Mouse (Mus musculus) hindbrain, embryonic 14.5 days (tissue): ENCODE measurements around the gene Gm26558. TPM values are rescaled to one million over a fixed set of nuclear protein-coding genes. Genes with fewer than 3 reads are reported as not detected.

Experiments
- ATAC-seq: fragments of 200-750 bp; cut with Nextera tagmentation; 2 replicates; pipeline ENCODE4 v1.8.0; 2017; ENCODE audit warnings: moderate number of reproducible peaks, mild to moderate bottlenecking, moderate TSS enrichment, moderate library complexity; ENCODE audit not compliant: low FRiP score
- DNase-seq: peaks from one replicate; pipeline ENCODE4 v3.0.0-alpha.2; 2015; ENCODE audit warnings: low spot score
- H3K27ac ChIP-seq: fragments of 300-500 bp; sonication (generic); 2 replicates; pipeline ENCODE4 v1.5.1; 2014; ENCODE audit warnings: mild to moderate bottlenecking, moderate library complexity
- H3K27me3 ChIP-seq: fragments of 300-500 bp; sonication (generic); 2 replicates; pipeline ENCODE4 v1.6.1; 2014; ENCODE audit warnings: mild to moderate bottlenecking, low read length, mixed read lengths; ENCODE audit not compliant: control insufficient read depth, insufficient read depth
- H3K36me3 ChIP-seq: fragments of 300-500 bp; sonication (generic); replicated peaks from 2 replicates; pipeline ENCODE4 v1.6.1; 2014; ENCODE audit not compliant: control insufficient read depth, insufficient read depth
- H3K4me1 ChIP-seq: fragments of 300-500 bp; sonication (generic); replicated peaks from 2 replicates; pipeline ENCODE4 v1.6.1; 2014; ENCODE audit warnings: antibody characterized with exemption, low read length, mixed read lengths; ENCODE audit not compliant: control insufficient read depth, insufficient read depth
- H3K4me2 ChIP-seq: fragments of 300-500 bp; sonication (generic); replicated peaks from 2 replicates; pipeline ENCODE4 v1.6.1; 2014; ENCODE audit warnings: mild to moderate bottlenecking, moderate library complexity
- H3K4me3 ChIP-seq: fragments of 300-500 bp; sonication (generic); replicated peaks from 2 replicates; pipeline ENCODE4 v1.5.1; 2014; ENCODE audit warnings: mild to moderate bottlenecking, low read length
- H3K9ac ChIP-seq: fragments of 300-500 bp; sonication (generic); 2 replicates; pipeline ENCODE4 v1.6.1; 2014
- H3K9me3 ChIP-seq: fragments of 300-500 bp; sonication (generic); 2 replicates; pipeline ENCODE4 v1.6.1; 2016; ENCODE audit warnings: low read length; ENCODE audit not compliant: control insufficient read depth
- WGBS: fragments of 180-500 bp; shearing (Covaris S2); extraction: QIAGEN DNeasy Blood & Tissue Kit; methylation state at CpG from one replicate; pipeline ENCODE4 v1.1.7; 2014; 5-methylcytosine and 5-hydroxymethylcytosine counted together
- polyA plus RNA-seq: library from polyadenylated mRNA; unstranded; fragments of >200 nt; fragmentation: Nextera tagmentation; extraction: Ambion mirVana; gene quantifications from 2 replicates; pipeline ENCODE4 v1.2.1, GENCODE M21; 2014

Gm26558 gene
- polyA plus RNA-seq, 1 experiment from 2014 or later: 5.0 TPM

- DNase-seq: no peak
- ATAC-seq: no peak
- WGBS: 75% methylated on average over 7 of the region's 7 CpGs
Observed at GRCm38 (mm10) chr2:70657083-70657482, 4.8 kb downstream of the Gm26558 start.

GRCm38 (mm10) chr2:70651820-70652219 lies 10.1 kb downstream of the Gm26558 start:
- 71% methylated on average over 6 of the region's 6 CpGs for WGBS
- DNase-seq: no peak

More at GRCm38 (mm10) chr2:70657083-70657482, 4.8 kb downstream of the Gm26558 start:
- H3K4me1 ChIP-seq: peaks cover 4% of the 10 kb centered on the region; the same call in 1 of the 2 replicates
- H3K4me3 ChIP-seq: no peak overlapping the region
- H3K4me2 ChIP-seq: no peak overlapping the region
- H3K36me3 ChIP-seq: no peaks in the 10 kb centered on the region
- H3K27me3 ChIP-seq: no peaks in the 10 kb centered on the region
- H3K27ac ChIP-seq: no peak overlapping the region
- no peaks in the 10 kb centered on the region for H3K9me3 ChIP-seq
- no peak overlapping the region for H3K9ac ChIP-seq

GRCm38 (mm10) chr2:70649471-70649870 lies 12.4 kb downstream of the Gm26558 start:
- no peak overlapping the region for H3K4me2 ChIP-seq
- no peaks in the 10 kb centered on the region for H3K4me1 ChIP-seq
- H3K4me3 ChIP-seq: no peak overlapping the region
- WGBS: 87% methylated on average over 4 of the region's 4 CpGs
- H3K9ac ChIP-seq: no peak overlapping the region
- DNase-seq: no peak
- H3K27me3 ChIP-seq: no peaks in the 10 kb centered on the region
- H3K9me3 ChIP-seq: no peaks in the 10 kb centered on the region
- no peak overlapping the region for H3K27ac ChIP-seq
- no peak for ATAC-seq
- H3K36me3 ChIP-seq: no peaks in the 10 kb centered on the region

More at GRCm38 (mm10) chr2:70651820-70652219, 10.1 kb downstream of the Gm26558 start:
- Histone ChIP-seq H3K27ac (no peak overlapping the region), H3K9me3 (no peaks in the 10 kb centered on the region), H3K27me3 (no peaks in the 10 kb centered on the region), H3K36me3 (no peaks in the 10 kb centered on the region), H3K4me1 (no peaks in the 10 kb centered on the region), H3K4me2 (no peak overlapping the region), H3K9ac (no peak overlapping the region), H3K4me3 (no peak overlapping the region)
- ATAC-seq: no peak

GRCm38 (mm10) chr2:70648271-70648670 lies 13.6 kb downstream of the Gm26558 start:
- Histone ChIP-seq H3K27ac (no peak overlapping the region), H3K4me1 (0 out of 2 replicates have a peak, but pooled peaks cover 5% of the 10 kb centered on the region), H3K27me3 (no peaks in the 10 kb centered on the region), H3K9ac (no peak overlapping the region), H3K9me3 (no peaks in the 10 kb centered on the region), H3K36me3 (no peaks in the 10 kb centered on the region), H3K4me2 (no peak overlapping the region), H3K4me3 (no peak overlapping the region)
- ATAC-seq (no peak), DNase-seq (no peak)
- 91% methylated on average over 5 of the region's 5 CpGs for WGBS

GRCm38 (mm10) chr2:70647681-70648080 lies 14.2 kb downstream of the Gm26558 start:
- H3K9me3 ChIP-seq: no peaks in the 10 kb centered on the region
- H3K27ac ChIP-seq: no peak overlapping the region
- no peaks in the 10 kb centered on the region for H3K36me3 ChIP-seq
- no peak overlapping the region for H3K4me2 ChIP-seq
- no peak overlapping the region for H3K9ac ChIP-seq
- 33% methylated on average over 4 of the region's 4 CpGs for WGBS
- ATAC-seq (no peak), DNase-seq (no peak)
- no peaks in the 10 kb centered on the region for H3K27me3 ChIP-seq
- H3K4me1 ChIP-seq: peaks cover 6% of the 10 kb centered on the region; the same call in 1 of the 2 replicates
- H3K4me3 ChIP-seq: no peak overlapping the region

- Histone ChIP-seq H3K4me2 (no peak overlapping the region), H3K36me3 (no peaks in the 10 kb centered on the region), H3K9me3 (no peaks in the 10 kb centered on the region), H3K27me3 (no peaks in the 10 kb centered on the region), H3K9ac (no peak overlapping the region), H3K4me1 (peaks cover 6% of the 10 kb centered on the region; the same call in 1 of the 2 replicates), H3K4me3 (no peak overlapping the region), H3K27ac (no peak overlapping the region)
- DNase-seq (no peak), ATAC-seq (no peak)
- 77% methylated on average over 6 of the region's 6 CpGs for WGBS
Observed at GRCm38 (mm10) chr2:70645266-70645780, 16.6 kb downstream of the Gm26558 start.

- WGBS: 28% methylated on average over 16 of the region's 16 CpGs
- no peak overlapping the region for H3K4me2 ChIP-seq
- H3K9me3 ChIP-seq: no peaks in the 10 kb centered on the region
- no peak overlapping the region for H3K4me3 ChIP-seq
- no peak for ATAC-seq
- peak; percentile 36 for DNase-seq
- H3K4me1 ChIP-seq: peaks cover 6% of the 10 kb centered on the region; the same call in 1 of the 2 replicates
- H3K27me3 ChIP-seq: no peaks in the 10 kb centered on the region
- no peaks in the 10 kb centered on the region for H3K36me3 ChIP-seq
- H3K9ac ChIP-seq: no peak overlapping the region
- H3K27ac ChIP-seq: peak overlapping the region; percentile 74
Observed at GRCm38 (mm10) chr2:70642971-70643565, 18.8 kb downstream of the Gm26558 start.

GRCm38 (mm10) chr2:70640968-70641367 lies 20.9 kb downstream of the Gm26558 start:
- DNase-seq (no peak), ATAC-seq (no peak)
- H3K4me3 ChIP-seq: no peak overlapping the region
- H3K27me3 ChIP-seq: no peaks in the 10 kb centered on the region
- H3K27ac ChIP-seq: no peak overlapping the region
- H3K9ac ChIP-seq: no peak overlapping the region
- H3K36me3 ChIP-seq: no peaks in the 10 kb centered on the region
- H3K4me1 ChIP-seq: peaks cover 6% of the 10 kb centered on the region; the same call in 1 of the 2 replicates
- no peaks in the 10 kb centered on the region for H3K9me3 ChIP-seq
- H3K4me2 ChIP-seq: no peak overlapping the region

GRCm38 (mm10) chr2:70634028-70634690 lies 27.7 kb downstream of the Gm26558 start:
- 92% methylated on average over 5 of the region's 5 CpGs for WGBS
- Histone ChIP-seq H3K4me1 (peaks cover 7% of the 10 kb centered on the region; the same call in 1 of the 2 replicates), H3K36me3 (no peaks in the 10 kb centered on the region), H3K4me2 (no peak overlapping the region), H3K27me3 (no peaks in the 10 kb centered on the region), H3K9me3 (no peaks in the 10 kb centered on the region), H3K27ac (no peak overlapping the region), H3K4me3 (no peak overlapping the region), H3K9ac (no peak overlapping the region)
- ATAC-seq (no peak), DNase-seq (no peak)
